Mouse (Mus musculus) embryonic facial prominence, embryonic 14.5 days (tissue): Measurements from ENCODE around the gene Fam222a. TPM values are rescaled to one million over a fixed set of nuclear protein-coding genes. Genes with fewer than 3 reads are reported as not detected.

ENCODE experiments used
- ATAC-seq: fragments of 200-750 bp; cut with Nextera tagmentation; 2 replicates; pipeline ENCODE4 v1.8.0; 2017; ENCODE audit warnings: low read depth, moderate number of reproducible peaks, moderate TSS enrichment
- DNase-seq: peaks from one replicate; pipeline ENCODE4 v3.0.0-alpha.2; 2015; ENCODE audit warnings: low spot score
- H3K27ac ChIP-seq: fragments of 300-500 bp; sonication (generic); replicated peaks from 2 replicates; pipeline ENCODE4 v1.5.1; 2014; ENCODE audit warnings: low read depth, mild to moderate bottlenecking, low read length, moderate library complexity
- H3K27me3 ChIP-seq: fragments of 300-500 bp; sonication (generic); replicated peaks from 2 replicates; pipeline ENCODE4 v1.6.1; 2014; ENCODE audit warnings: low read length; ENCODE audit not compliant: control insufficient read depth, insufficient read depth
- H3K36me3 ChIP-seq: fragments of 300-500 bp; sonication (generic); 2 replicates; pipeline ENCODE4 v1.6.1; 2014; ENCODE audit warnings: low read length, mixed read lengths; ENCODE audit not compliant: control insufficient read depth, insufficient read depth
- H3K4me1 ChIP-seq: fragments of 300-500 bp; sonication (generic); 2 replicates; pipeline ENCODE4 v1.6.1; 2014; ENCODE audit warnings: antibody characterized with exemption, low read length; ENCODE audit not compliant: control insufficient read depth, insufficient read depth
- H3K4me2 ChIP-seq: fragments of 300-500 bp; sonication (generic); 2 replicates; pipeline ENCODE4 v1.6.1; 2014; ENCODE audit warnings: low read depth, mild to moderate bottlenecking, low read length, moderate library complexity, mixed read lengths
- H3K4me3 ChIP-seq: fragments of 300-500 bp; sonication (generic); 2 replicates; pipeline ENCODE4 v1.5.1; 2014; ENCODE audit warnings: low read depth, mild to moderate bottlenecking, low read length
- H3K9ac ChIP-seq: fragments of 300-500 bp; sonication (generic); 2 replicates; pipeline ENCODE4 v1.6.1; 2014; ENCODE audit warnings: low read depth, mild to moderate bottlenecking, low read length, moderate library complexity, mixed read lengths
- H3K9me3 ChIP-seq: fragments of 300-500 bp; sonication (generic); 2 replicates; pipeline ENCODE4 v1.6.1; 2016; ENCODE audit warnings: low read length; ENCODE audit not compliant: control insufficient read depth
- WGBS: fragments of 180-500 bp; shearing (Covaris S2); extraction: QIAGEN DNeasy Blood & Tissue Kit; methylation state at CpG from one replicate; pipeline ENCODE4 v1.1.7; 2014; 5-methylcytosine and 5-hydroxymethylcytosine counted together
- polyA plus RNA-seq: library from polyadenylated mRNA; unstranded; fragments of >200 nt; fragmentation: Nextera tagmentation; extraction: Ambion mirVana; gene quantifications from 2 replicates; pipeline ENCODE4 v1.2.1, GENCODE M21; 2014

The Fam222a gene
- polyA plus RNA-seq, 1 experiment from 2014 or later, result 1.4 TPM

GRCm38 (mm10) chr5:114565305-114565704, 2.5 kb upstream of the Fam222a start:
- H3K36me3 ChIP-seq, result no peaks in the 10 kb centered on the region
- H3K4me1 ChIP-seq, result peaks cover 15% of the 10 kb centered on the region
- 2% methylated on average over 9 of the region's 12 CpGs for WGBS
- H3K4me2 ChIP-seq, result peak overlapping the region; percentile 10
- H3K27me3 ChIP-seq, result peaks cover 7% of the 10 kb centered on the region; the same call in 1 of the 2 replicates
- H3K9ac ChIP-seq, result no peak overlapping the region
- no peak for DNase-seq
- no peak overlapping the region for H3K27ac ChIP-seq
- H3K4me3 ChIP-seq, result no peak overlapping the region
- peaks cover 8% of the 10 kb centered on the region; the same call in 1 of the 2 replicates for H3K9me3 ChIP-seq
- no peak for ATAC-seq

DNA sequence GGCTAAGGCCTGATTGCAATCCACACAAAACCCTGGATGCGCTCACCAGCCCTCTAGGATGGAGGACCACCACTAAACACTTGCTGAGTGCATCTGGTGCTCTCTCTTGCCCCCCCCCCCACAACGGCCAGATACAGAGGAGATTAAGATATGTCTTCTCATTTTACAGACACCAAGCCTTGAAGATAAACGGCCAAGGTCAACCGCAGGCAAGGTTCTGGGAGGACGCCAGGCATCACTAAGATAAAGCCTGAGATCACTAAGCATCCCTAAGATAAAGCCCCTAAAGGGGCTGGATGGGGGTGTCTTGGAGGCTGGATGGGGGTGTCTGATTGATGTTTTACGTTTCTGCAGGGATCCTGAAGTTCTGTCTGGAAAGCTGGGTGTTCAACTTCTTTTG, 2.1 kb upstream of the Fam222a start:
- DNase-seq, result no peak
- no peak overlapping the region for H3K27ac ChIP-seq
- peaks cover 8% of the 10 kb centered on the region; the same call in 1 of the 2 replicates for H3K9me3 ChIP-seq
- no peaks in the 10 kb centered on the region for H3K36me3 ChIP-seq
- peaks cover 8% of the 10 kb centered on the region; the same call in 1 of the 2 replicates for H3K27me3 ChIP-seq
- no peak for ATAC-seq
- 72% methylated on average over 6 of the region's 6 CpGs for WGBS
- H3K4me1 ChIP-seq, result peaks cover 15% of the 10 kb centered on the region
- H3K4me2 ChIP-seq, result no peak overlapping the region
- no peak overlapping the region for H3K4me3 ChIP-seq
- no peak overlapping the region for H3K9ac ChIP-seq

DNA sequence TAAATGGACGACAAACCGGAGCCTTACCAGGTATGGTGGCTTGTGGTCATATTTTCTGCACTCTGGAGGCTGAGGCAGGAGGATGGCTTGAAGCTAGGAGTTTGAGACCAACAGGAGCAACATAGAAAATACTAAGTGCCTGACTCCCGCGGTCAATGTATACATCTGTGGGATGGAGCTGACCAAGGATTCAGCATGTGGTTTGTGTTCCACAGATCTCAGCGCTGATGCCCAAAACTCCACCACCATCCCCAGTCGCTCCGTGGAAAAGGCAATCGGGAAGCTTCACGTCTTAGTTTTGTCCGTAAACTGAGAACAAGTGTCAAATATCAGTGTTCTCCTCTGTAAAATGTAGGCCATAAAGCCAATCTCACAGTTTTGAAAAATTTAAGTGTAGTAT, 1.4 kb upstream of the Fam222a start:
- peaks cover 8% of the 10 kb centered on the region; the same call in 1 of the 2 replicates for H3K9me3 ChIP-seq
- H3K9ac ChIP-seq, result no peak overlapping the region
- no peaks in the 10 kb centered on the region for H3K36me3 ChIP-seq
- H3K27ac ChIP-seq, result no peak overlapping the region
- peak overlapping the region; percentile 99; the same call in 1 of the 2 replicates for H3K4me2 ChIP-seq
- no peak for ATAC-seq
- DNase-seq, result no peak
- H3K4me3 ChIP-seq, result no peak overlapping the region; the same call in 1 of the 2 replicates
- peaks cover 22% of the 10 kb centered on the region for H3K4me1 ChIP-seq
- 81% methylated on average over 10 of the region's 10 CpGs for WGBS
- H3K27me3 ChIP-seq, result peaks cover 15% of the 10 kb centered on the region; the same call in 1 of the 2 replicates

- Histone ChIP-seq H3K4me3 (peak overlapping the region; percentile 74), H3K27ac (no peak overlapping the region), H3K4me2 (peak overlapping the region; percentile 99), H3K9me3 (peaks cover 8% of the 10 kb centered on the region; the same call in 1 of the 2 replicates), H3K36me3 (no peaks in the 10 kb centered on the region), H3K27me3 (peaks cover 21% of the 10 kb centered on the region), H3K9ac (peak overlapping the region; percentile 47), H3K4me1 (peaks cover 28% of the 10 kb centered on the region)
- under 1% methylated on average over 38 of the region's 52 CpGs for WGBS
- peak; percentile 97 for DNase-seq
- peak; percentile 92 for ATAC-seq
These were observed 720 bp upstream of the Fam222a start for GRCm38 (mm10) chr5:114567075-114567517.

DNA sequence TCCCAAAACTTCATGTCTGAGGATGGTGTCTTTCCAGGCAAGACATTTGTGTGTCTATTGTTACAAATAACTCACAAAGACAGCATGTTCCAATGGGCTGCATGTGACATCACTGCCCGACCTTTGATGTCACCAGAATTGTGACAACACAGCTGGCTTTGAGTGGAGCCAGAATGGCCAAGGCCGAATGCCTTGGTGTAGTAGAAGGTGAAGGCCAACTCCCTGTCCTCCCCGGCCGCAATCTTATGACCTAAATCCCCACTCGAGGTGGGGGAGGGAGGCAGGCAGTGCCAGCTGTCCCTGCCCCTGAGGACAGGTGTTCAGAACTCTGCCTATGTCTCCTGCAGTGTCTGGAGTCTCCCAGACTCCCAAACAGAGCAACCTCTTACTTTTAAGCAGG, 1.0 kb downstream of the Fam222a start:
- H3K4me2 ChIP-seq, result peak overlapping the region; percentile 99
- peaks cover 30% of the 10 kb centered on the region for H3K27me3 ChIP-seq
- peak overlapping the region; percentile 74 for H3K4me3 ChIP-seq
- H3K4me1 ChIP-seq, result peaks cover 28% of the 10 kb centered on the region
- no peaks in the 10 kb centered on the region for H3K36me3 ChIP-seq
- H3K27ac ChIP-seq, result no peak overlapping the region
- ATAC-seq (no peak), DNase-seq (no peak)
- no peak overlapping the region; the same call in 1 of the 2 replicates for H3K9ac ChIP-seq
- WGBS, result 32% methylated on average over 5 of the region's 5 CpGs
- H3K9me3 ChIP-seq, result peaks cover 4% of the 10 kb centered on the region; the same call in 1 of the 2 replicates

GRCm38 (mm10) chr5:114569918-114570670, 2.3 kb downstream of the Fam222a start:
- H3K36me3 ChIP-seq, result no peaks in the 10 kb centered on the region
- H3K4me2 ChIP-seq, result peak overlapping the region; percentile 99
- peak overlapping the region; percentile 74 for H3K4me3 ChIP-seq
- no peaks in the 10 kb centered on the region for H3K9me3 ChIP-seq
- DNase-seq (peak; percentile 79), ATAC-seq (no peak)
- H3K4me1 ChIP-seq, result peaks cover 31% of the 10 kb centered on the region
- no peak overlapping the region for H3K27ac ChIP-seq
- no peak overlapping the region for H3K9ac ChIP-seq
- 32% methylated on average over 7 of the region's 16 CpGs for WGBS
- H3K27me3 ChIP-seq, result peaks cover 30% of the 10 kb centered on the region

GRCm38 (mm10) chr5:114570791-114571450, 3.1 kb downstream of the Fam222a start:
- peak overlapping the region; percentile 40 for H3K4me3 ChIP-seq
- peaks cover 31% of the 10 kb centered on the region for H3K4me1 ChIP-seq
- no peaks in the 10 kb centered on the region for H3K9me3 ChIP-seq
- DNase-seq (no peak), ATAC-seq (no peak)
- H3K4me2 ChIP-seq, result peak overlapping the region; percentile 67
- H3K9ac ChIP-seq, result peak overlapping the region; percentile 43; the same call in 1 of the 2 replicates
- H3K36me3 ChIP-seq, result no peaks in the 10 kb centered on the region
- H3K27ac ChIP-seq, result no peak overlapping the region
- 2% methylated on average over 13 of the region's 14 CpGs for WGBS
- peaks cover 30% of the 10 kb centered on the region for H3K27me3 ChIP-seq

GRCm38 (mm10) chr5:114571451-114572030, 3.7 kb downstream of the Fam222a start:
- H3K36me3 ChIP-seq, result no peaks in the 10 kb centered on the region
- peak; percentile 17 for ATAC-seq
- WGBS, result under 1% methylated on average over 34 of the region's 39 CpGs
- peak overlapping the region; percentile 40 for H3K4me3 ChIP-seq
- peaks cover 30% of the 10 kb centered on the region for H3K27me3 ChIP-seq
- peak; percentile 80 for DNase-seq
- no peak overlapping the region for H3K27ac ChIP-seq
- H3K4me2 ChIP-seq, result peak overlapping the region; percentile 67
- H3K9ac ChIP-seq, result peak overlapping the region; percentile 43; the same call in 1 of the 2 replicates
- peaks cover 31% of the 10 kb centered on the region for H3K4me1 ChIP-seq
- H3K9me3 ChIP-seq, result no peaks in the 10 kb centered on the region
